Mouse (Mus musculus): ENCODE measurements around the gene Rps3.
A peak's percentile ranks its signal among the peaks of the same experiment; 100 is the strongest.

The Rps3 gene

GRCm38 (mm10) chr7:99475562-99475911, 8.0 kb downstream of the Rps3 start:
- no peak for DNase-seq (ENCODE audit: low spot score)

GRCm38 (mm10) chr7:99474836-99475561, 8.5 kb downstream of the Rps3 start:
- DNase-seq (ENCODE audit: low spot score) = peak; percentile 54

GRCm38 (mm10) chr7:99473638-99474407, 9.7 kb downstream of the Rps3 start:
- no peak for DNase-seq (ENCODE audit: low spot score)

GRCm38 (mm10) chr7:99471578-99471977, 12.0 kb downstream of the Rps3 start:
- DNase-seq (ENCODE audit: low spot score) = no peak

- no peak for DNase-seq (ENCODE audit: low spot score)
Observed at GRCm38 (mm10) chr7:99469680-99470405, 13.7 kb downstream of the Rps3 start.

GRCm38 (mm10) chr7:99468283-99469132, 15.0 kb downstream of the Rps3 start:
- peak; percentile 81 for DNase-seq (ENCODE audit: low spot score)

- peak; percentile 50 for DNase-seq (ENCODE audit: low spot score)
Observed at GRCm38 (mm10) chr7:99467916-99468282, 15.6 kb downstream of the Rps3 start.

GRCm38 (mm10) chr7:99465811-99466210, 17.7 kb downstream of the Rps3 start, which contains the start of gene Klhl35:
Klhl35 (plus strand) TSS chr7:99466004.
- DNase-seq (ENCODE audit: low spot score) = peak; percentile 58

- no peak for DNase-seq (ENCODE audit: low spot score)
Observed at GRCm38 (mm10) chr7:99463120-99463519, 20.4 kb downstream of the Rps3 start.

- no peak for DNase-seq (ENCODE audit: low spot score)
Observed at GRCm38 (mm10) chr7:99459888-99460652, 23.5 kb downstream of the Rps3 start.

GRCm38 (mm10) chr7:99458849-99459248, 24.7 kb downstream of the Rps3 start:
- DNase-seq (ENCODE audit: low spot score) = no peak

- DNase-seq (ENCODE audit: low spot score) = no peak
Observed at GRCm38 (mm10) chr7:99454044-99454443, 29.5 kb downstream of the Rps3 start.

GRCm38 (mm10) chr7:99452859-99453258, 30.7 kb downstream of the Rps3 start:
- no peak for DNase-seq (ENCODE audit: low spot score)

- DNase-seq (ENCODE audit: low spot score) = peak; percentile 94
Observed at GRCm38 (mm10) chr7:99450703-99451102, 32.8 kb downstream of the Rps3 start.

GRCm38 (mm10) chr7:99449751-99450150, 33.8 kb downstream of the Rps3 start:
- peak; percentile 52 for DNase-seq (ENCODE audit: low spot score)

GRCm38 (mm10) chr7:99449063-99449462, 34.5 kb downstream of the Rps3 start:
- no peak for DNase-seq (ENCODE audit: low spot score)

- DNase-seq (ENCODE audit: low spot score) = no peak
Observed at GRCm38 (mm10) chr7:99448619-99449018, 34.9 kb downstream of the Rps3 start.

- DNase-seq (ENCODE audit: low spot score) = no peak
Observed at GRCm38 (mm10) chr7:99447323-99447722, 36.2 kb downstream of the Rps3 start.

- peak; percentile 53 for DNase-seq (ENCODE audit: low spot score)
Observed at GRCm38 (mm10) chr7:99445833-99446232, 37.7 kb downstream of the Rps3 start.

GRCm38 (mm10) chr7:99444012-99444411, 39.5 kb downstream of the Rps3 start:
- DNase-seq (ENCODE audit: low spot score) = no peak

- DNase-seq (ENCODE audit: low spot score) = no peak
Observed at GRCm38 (mm10) chr7:99443164-99443563, 40.4 kb downstream of the Rps3 start.
